Mouse (Mus musculus) lung, embryonic 15.5 days (tissue): ENCODE results near the gene Atp6v1d. TPM values are rescaled to one million over a fixed set of nuclear protein-coding genes. Genes with fewer than 3 reads are reported as not detected.
A peak's percentile ranks its signal among the peaks of the same experiment; 100 is the strongest.

Source experiments
- ATAC-seq: fragments of 200-750 bp; cut with Nextera tagmentation; 2 replicates; pipeline ENCODE4 v1.8.0; 2017; ENCODE audit warnings: moderate number of reproducible peaks, borderline replicate concordance; ENCODE audit not compliant: low FRiP score, low TSS enrichment; ENCODE audit errors: extremely low read depth
- H3K27ac ChIP-seq: fragments of 300-500 bp; sonication (generic); 2 replicates; pipeline ENCODE4 v1.5.1; 2015; ENCODE audit warnings: moderate library complexity, mild to moderate bottlenecking, inconsistent platforms
- H3K27me3 ChIP-seq: fragments of 300-500 bp; sonication (generic); 2 replicates; pipeline ENCODE4 v1.6.1; 2015; ENCODE audit warnings: inconsistent platforms
- H3K36me3 ChIP-seq: fragments of 300-500 bp; sonication (generic); 2 replicates; pipeline ENCODE4 v1.6.1; 2015; ENCODE audit warnings: inconsistent platforms
- H3K4me1 ChIP-seq: fragments of 300-500 bp; sonication (generic); 2 replicates; pipeline ENCODE4 v1.6.1; 2015; ENCODE audit warnings: inconsistent platforms
- H3K4me2 ChIP-seq: fragments of 300-500 bp; sonication (generic); 2 replicates; pipeline ENCODE4 v1.6.1; 2015; ENCODE audit warnings: inconsistent platforms, mild to moderate bottlenecking, moderate library complexity
- H3K4me3 ChIP-seq: fragments of 300-500 bp; sonication (generic); 2 replicates; pipeline ENCODE4 v1.5.1; 2015; ENCODE audit warnings: mild to moderate bottlenecking, inconsistent platforms
- H3K9ac ChIP-seq: fragments of 300-500 bp; sonication (generic); 2 replicates; pipeline ENCODE4 v1.6.1; 2015; ENCODE audit warnings: inconsistent platforms
- H3K9me3 ChIP-seq: fragments of 300-500 bp; sonication (generic); 2 replicates; pipeline ENCODE4 v1.6.1; 2016; ENCODE audit warnings: inconsistent platforms
- WGBS: fragments of 180-500 bp; shearing (Covaris S2); methylation state at CpG from one replicate; pipeline ENCODE4 v1.1.7; 2015; 5-methylcytosine and 5-hydroxymethylcytosine counted together
- polyA plus RNA-seq: library from polyadenylated mRNA; unstranded; fragments of >200 nt; fragmentation: Nextera tagmentation; extraction: Ambion mirVana; gene quantifications from 2 replicates; pipeline ENCODE4 v1.2.1, GENCODE M21; 2015

The Atp6v1d gene
- polyA plus RNA-seq, result 51.6 and 56.1 TPM in 2 replicates

DNA sequence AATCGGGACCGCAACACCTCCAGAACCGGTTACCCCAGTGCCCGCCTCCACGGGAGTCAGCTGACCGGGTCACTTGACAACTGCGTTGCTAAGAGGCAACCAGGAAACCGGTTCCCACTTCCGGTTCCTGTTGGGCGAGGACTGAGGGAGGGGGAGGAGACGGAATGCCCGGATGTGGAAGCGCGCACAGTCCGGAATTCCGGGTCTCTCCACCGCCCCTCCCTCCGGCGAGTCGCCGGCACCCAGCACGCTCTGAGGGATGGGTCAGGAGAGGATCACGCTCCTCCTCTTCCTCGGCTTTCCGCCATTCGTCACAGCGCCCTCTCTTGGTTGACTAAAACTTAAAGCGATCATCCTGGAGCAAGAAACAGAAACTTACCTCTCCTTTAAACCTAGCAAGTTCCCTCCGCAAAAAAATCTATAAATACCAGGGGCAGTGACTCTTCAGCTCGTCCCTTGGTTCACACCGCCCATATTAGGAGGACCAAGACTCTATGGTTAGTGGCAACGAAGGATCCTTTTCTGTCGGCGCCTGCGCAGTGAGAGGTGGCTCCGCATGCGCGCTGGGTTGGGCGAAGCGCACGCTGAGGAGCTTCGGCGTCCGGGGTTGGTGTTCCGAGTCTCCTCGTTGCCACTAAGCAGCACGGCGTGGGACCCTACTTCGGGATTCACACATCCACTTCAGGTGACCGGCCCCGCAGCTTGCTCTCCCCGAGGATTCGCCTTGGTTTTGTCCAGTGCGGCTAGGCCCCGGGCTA is at the start of gene Atp6v1d, which contains the start of gene Eif2s1:
TSS of gene Atp6v1d (minus strand) at position 143 of the 758 bp plus-strand sequence.
TSS of gene Eif2s1 (plus strand) at position 324 of the 758 bp plus-strand sequence.
- ATAC-seq, result peak; percentile 100
- Histone ChIP-seq H3K27me3 (no peaks in the 10 kb centered on the region), H3K27ac (peak within 1 kb of the TSS; percentile 91), H3K4me1 (peaks cover 24% of the 10 kb centered on the region), H3K4me2 (peak within 1 kb of the TSS; percentile 79), H3K4me3 (peak within 1 kb of the TSS; percentile 95), H3K36me3 (peaks cover 4% of the 10 kb centered on the region; the same call in 1 of the 2 replicates), H3K9ac (peak within 1 kb of the TSS; percentile 89), H3K9me3 (no peaks in the 10 kb centered on the region)
- WGBS, result under 1% methylated on average over 55 of the region's 55 CpGs

DNA sequence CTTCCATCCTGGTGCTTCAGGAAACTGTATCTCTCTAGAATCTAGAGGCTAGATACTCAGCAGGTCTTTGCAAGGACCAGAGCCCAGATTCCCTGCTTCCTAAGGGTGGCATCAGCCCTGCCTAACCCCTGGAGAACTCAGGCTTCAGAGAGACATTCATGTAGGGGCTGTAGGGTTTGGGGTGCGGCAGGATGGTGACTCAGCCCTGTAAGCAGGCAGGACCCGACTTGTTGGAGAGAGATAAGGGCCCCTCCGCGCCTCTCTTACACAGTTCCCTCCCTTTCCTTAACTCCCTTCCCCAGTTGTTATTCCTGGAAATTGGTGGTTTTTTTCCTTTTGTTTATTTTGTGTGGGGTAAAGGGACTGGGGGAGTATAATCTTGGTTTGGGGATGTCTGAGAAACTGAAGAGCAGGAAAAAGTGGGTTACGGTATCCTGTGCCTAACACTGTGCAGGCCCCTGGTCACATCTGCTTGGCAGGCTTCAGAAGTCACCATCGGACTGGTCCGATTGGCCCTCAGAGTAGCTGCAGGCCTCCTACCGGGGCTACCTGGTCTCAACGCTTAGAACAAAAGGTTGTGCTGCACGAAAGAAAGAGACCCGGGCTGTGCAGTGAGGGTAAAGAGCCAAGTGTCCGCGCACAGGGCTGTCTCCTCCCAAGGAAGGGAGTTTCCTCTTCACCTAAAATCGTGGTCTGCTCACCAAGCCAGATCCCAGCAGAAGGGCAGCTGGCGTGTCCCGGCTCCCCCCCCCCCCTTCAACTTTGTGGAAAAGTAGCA is 49.4 kb upstream of the Atp6v1d start:
- H3K36me3 ChIP-seq, result no peaks in the 10 kb centered on the region
- no peaks in the 10 kb centered on the region for H3K9me3 ChIP-seq
- peak overlapping the region; percentile 36 for H3K4me3 ChIP-seq
- H3K9ac ChIP-seq, result peak overlapping the region; percentile 31; the same call in 1 of the 2 replicates
- peaks cover 53% of the 10 kb centered on the region for H3K27me3 ChIP-seq
- H3K27ac ChIP-seq, result no peak overlapping the region
- WGBS, result 9% methylated on average over 16 of the region's 16 CpGs
- H3K4me1 ChIP-seq, result peaks cover 19% of the 10 kb centered on the region
- H3K4me2 ChIP-seq, result peak overlapping the region; percentile 80
- ATAC-seq, result no peak

DNA sequence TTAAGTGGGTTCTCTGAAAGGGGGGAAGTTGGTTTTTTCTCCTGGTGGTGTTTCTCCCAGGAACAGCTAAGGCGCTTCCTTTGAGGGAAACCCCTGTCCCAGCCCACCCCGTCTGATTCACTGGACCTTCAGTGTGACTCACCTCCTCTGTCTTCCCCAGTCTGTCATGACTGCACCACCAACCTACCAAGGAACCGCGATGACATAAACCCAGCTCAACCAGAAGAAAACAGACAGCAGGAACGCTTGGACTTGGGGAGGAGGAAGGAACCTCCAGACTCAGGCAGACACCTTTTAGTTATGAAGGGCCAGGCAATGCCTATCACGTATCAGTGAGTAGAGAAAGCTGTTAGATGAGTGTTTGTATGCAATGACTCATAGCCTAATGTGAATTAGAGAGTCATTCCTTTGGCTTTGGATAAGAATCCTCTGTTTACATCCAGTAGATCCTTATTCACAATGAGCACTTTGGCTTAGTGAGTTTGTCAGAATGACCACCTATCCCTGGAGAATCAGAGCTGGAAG is 46.7 kb upstream of the Atp6v1d start:
- Histone ChIP-seq H3K9ac (no peak overlapping the region), H3K9me3 (no peaks in the 10 kb centered on the region), H3K4me1 (peaks cover 19% of the 10 kb centered on the region), H3K27ac (no peak overlapping the region), H3K36me3 (no peaks in the 10 kb centered on the region), H3K4me2 (no peak overlapping the region), H3K4me3 (no peak overlapping the region), H3K27me3 (peaks cover 40% of the 10 kb centered on the region)
- no peak for ATAC-seq
- WGBS, result 56% methylated on average over 6 of the region's 6 CpGs

DNA sequence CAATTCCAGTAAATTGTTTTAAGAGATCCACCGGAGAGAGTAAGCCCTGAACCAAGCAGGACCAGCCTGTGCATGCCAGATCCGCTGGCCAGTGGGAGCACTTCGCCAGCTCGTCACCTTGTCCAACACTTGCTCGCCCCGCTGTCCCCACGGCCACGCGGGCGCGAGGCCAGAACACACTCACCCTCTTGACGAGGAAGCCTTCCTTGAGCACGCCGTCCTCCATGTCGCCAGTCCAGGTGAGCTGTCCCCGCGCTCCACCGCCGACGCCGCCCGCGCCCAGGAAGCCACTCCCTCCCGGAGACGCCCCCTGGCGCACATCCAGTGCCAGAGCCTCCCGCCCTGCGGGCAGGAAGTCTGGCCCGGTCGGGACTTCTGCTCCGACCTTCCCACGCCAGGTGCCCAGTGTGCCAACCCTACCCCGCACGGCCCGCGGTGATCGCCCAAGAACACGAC is 45.3 kb upstream of the Atp6v1d start, which contains the start of gene Plek2:
TSS of gene Plek2 (minus strand) at position 258 of the 456 bp plus-strand sequence.
- H3K9me3 ChIP-seq, result no peaks in the 10 kb centered on the region
- peak; percentile 51 for ATAC-seq
- peak within 1 kb of the TSS; percentile 86 for H3K4me2 ChIP-seq
- WGBS, result 2% methylated on average over 38 of the region's 38 CpGs
- H3K36me3 ChIP-seq, result no peaks in the 10 kb centered on the region
- H3K27ac ChIP-seq, result no peak within 1 kb of the TSS
- peak within 1 kb of the TSS; percentile 25; the same call in 1 of the 2 replicates for H3K9ac ChIP-seq
- peaks cover 14% of the 10 kb centered on the region for H3K4me1 ChIP-seq
- peaks cover 28% of the 10 kb centered on the region for H3K27me3 ChIP-seq
- H3K4me3 ChIP-seq, result peak within 1 kb of the TSS; percentile 44

DNA sequence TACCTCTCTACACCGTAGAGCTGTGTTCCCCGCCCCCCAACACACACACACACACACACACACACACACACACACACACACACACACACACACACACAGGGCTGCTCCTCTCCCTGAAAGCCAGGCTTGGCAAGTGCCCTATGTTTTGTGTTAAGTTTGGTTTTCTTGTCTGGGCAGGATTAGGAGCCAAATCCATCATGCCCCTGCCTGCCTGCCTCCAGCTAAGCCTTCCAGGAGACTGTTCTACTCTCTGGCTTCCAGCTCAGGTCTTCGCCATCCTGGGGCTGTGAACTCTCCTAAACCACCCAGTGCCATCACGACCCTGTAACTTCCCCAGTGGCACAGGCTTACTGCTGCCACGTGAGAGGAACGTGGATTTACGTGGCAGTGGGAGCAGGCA is 43.1 kb upstream of the Atp6v1d start:
- no peak overlapping the region for H3K4me2 ChIP-seq
- H3K4me1 ChIP-seq, result 0 out of 2 replicates have a peak, but pooled peaks cover 6% of the 10 kb centered on the region
- H3K9me3 ChIP-seq, result no peaks in the 10 kb centered on the region
- no peaks in the 10 kb centered on the region for H3K36me3 ChIP-seq
- H3K9ac ChIP-seq, result no peak overlapping the region
- H3K4me3 ChIP-seq, result no peak overlapping the region
- WGBS, result 84% methylated on average over 6 of the region's 7 CpGs
- ATAC-seq, result no peak
- peaks cover 11% of the 10 kb centered on the region for H3K27me3 ChIP-seq
- H3K27ac ChIP-seq, result no peak overlapping the region

DNA sequence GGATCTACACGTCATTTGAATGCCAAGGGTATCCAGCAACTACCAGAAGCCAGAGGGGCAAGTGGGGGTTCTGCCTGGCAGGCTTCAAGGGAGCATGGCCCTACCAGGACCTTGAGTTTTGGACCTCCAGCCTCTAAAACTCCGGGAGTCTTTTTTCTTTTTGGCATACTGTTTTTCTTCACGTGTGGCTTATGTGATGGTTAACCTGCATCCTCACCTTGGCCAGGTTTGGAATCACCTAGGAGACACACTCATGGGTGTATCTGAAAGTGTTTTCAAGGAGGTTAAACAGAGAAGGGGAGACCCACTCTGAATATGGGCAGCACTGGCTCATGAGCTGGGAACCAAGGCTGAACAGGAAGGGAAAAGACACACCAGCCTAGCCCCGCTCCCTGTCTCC is 41.9 kb upstream of the Atp6v1d start:
- Histone ChIP-seq H3K27ac (no peak overlapping the region), H3K9me3 (no peaks in the 10 kb centered on the region), H3K27me3 (peaks cover 11% of the 10 kb centered on the region), H3K36me3 (no peaks in the 10 kb centered on the region), H3K9ac (no peak overlapping the region), H3K4me1 (0 out of 2 replicates have a peak, but pooled peaks cover 6% of the 10 kb centered on the region), H3K4me2 (no peak overlapping the region), H3K4me3 (no peak overlapping the region)
- ATAC-seq, result no peak
- 73% methylated on average over 4 of the region's 4 CpGs for WGBS

DNA sequence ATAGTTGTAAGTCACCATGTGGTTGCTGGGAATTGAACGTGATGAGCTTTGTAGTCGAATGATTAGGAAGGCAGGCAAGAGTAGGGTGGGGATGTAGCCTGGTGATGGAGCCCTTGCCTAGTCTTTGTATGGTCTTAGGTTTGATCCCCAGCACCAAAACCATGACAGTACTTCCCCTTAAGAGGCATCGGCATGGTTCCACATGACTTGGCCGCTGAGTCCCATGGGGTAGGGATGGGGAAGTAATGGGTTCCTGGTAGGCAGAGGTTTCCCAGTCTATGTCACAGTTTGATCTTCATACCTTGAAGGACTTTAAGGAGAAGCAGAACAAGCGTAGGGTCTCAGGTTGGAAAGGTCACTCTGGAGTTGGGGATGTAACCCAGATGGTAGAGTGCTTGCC is 40.0 kb upstream of the Atp6v1d start:
- H3K27me3 ChIP-seq, result no peaks in the 10 kb centered on the region
- H3K4me1 ChIP-seq, result no peaks in the 10 kb centered on the region
- H3K36me3 ChIP-seq, result no peaks in the 10 kb centered on the region
- ATAC-seq, result no peak
- H3K4me2 ChIP-seq, result no peak overlapping the region
- H3K9ac ChIP-seq, result no peak overlapping the region
- H3K4me3 ChIP-seq, result no peak overlapping the region
- H3K9me3 ChIP-seq, result no peaks in the 10 kb centered on the region
- WGBS, result 84% methylated on average over 5 of the region's 5 CpGs
- no peak overlapping the region for H3K27ac ChIP-seq

DNA sequence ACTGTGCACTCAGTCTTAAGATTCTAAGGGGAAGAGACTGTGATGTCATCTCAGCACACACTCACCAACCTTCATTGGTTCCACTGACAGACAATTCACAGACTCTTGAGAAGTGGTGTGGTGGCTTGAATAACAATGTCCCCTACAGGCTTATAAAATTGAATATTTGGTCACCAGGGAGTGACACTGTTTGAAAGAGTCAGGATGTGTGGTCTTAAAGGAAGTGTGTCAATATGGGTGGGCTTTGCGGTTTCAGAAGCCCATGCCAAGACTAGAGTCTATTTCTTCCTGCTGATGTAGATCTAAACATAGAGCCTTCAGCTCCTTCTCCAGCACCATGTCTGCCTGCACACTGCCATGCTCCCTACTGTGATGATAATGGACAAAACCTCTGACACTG is 36.4 kb upstream of the Atp6v1d start:
- no peaks in the 10 kb centered on the region for H3K9me3 ChIP-seq
- WGBS, result 89% methylated on average over 1 of the region's 1 CpGs

DNA sequence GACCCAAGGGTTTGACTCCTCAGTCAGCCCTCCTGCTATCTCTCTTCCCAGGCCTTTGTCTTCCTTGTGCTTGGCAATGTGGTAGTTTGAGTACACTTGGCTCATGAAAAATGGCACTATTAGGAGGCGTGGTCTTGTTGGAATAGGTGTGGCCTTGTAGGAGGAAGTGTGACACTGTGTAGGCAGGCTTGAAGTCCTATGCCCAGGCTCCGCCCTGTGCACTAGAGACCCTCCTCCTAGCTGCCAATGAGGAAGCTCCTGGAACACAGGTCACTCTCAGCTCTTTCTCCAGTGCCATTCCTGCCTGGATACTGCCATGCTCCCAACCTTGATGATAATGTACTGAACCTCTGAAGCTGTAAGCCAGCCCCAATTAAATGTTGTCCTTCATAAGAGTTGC is 29.7 kb upstream of the Atp6v1d start:
- Histone ChIP-seq H3K27me3 (no peaks in the 10 kb centered on the region), H3K9me3 (no peaks in the 10 kb centered on the region), H3K27ac (no peak overlapping the region), H3K9ac (no peak overlapping the region), H3K4me1 (0 out of 2 replicates have a peak, but pooled peaks cover 3% of the 10 kb centered on the region), H3K36me3 (peaks cover 8% of the 10 kb centered on the region; the same call in 1 of the 2 replicates), H3K4me3 (no peak overlapping the region), H3K4me2 (no peak overlapping the region)
- 80% methylated on average over 2 of the region's 2 CpGs for WGBS
- ATAC-seq, result no peak

More for the DNA sequence above, 36.4 kb upstream of the Atp6v1d start:
- H3K4me3 ChIP-seq, result no peak overlapping the region
- no peaks in the 10 kb centered on the region for H3K36me3 ChIP-seq
- H3K4me1 ChIP-seq, result no peaks in the 10 kb centered on the region
- H3K9ac ChIP-seq, result no peak overlapping the region
- no peaks in the 10 kb centered on the region for H3K27me3 ChIP-seq
- H3K27ac ChIP-seq, result no peak overlapping the region
- H3K4me2 ChIP-seq, result no peak overlapping the region
- ATAC-seq, result no peak

DNA sequence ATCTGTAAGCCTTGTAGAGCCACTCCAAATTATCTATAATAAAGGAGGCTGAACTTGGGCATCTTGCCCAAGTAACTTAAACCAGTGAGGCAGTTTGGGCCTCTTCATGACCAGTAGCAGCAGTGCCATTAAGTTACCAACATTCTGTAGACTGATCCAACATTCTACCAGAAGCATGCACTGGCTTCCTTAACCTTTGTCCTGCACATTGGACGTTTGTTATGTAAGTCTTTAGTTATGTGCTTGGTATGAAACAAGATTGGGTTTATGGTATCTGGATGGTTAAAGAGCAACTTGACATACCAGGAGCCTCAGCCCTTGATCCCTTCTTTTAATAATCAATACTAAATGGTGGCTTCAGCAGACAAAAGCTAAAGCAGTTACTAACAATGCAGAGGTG is 28.6 kb upstream of the Atp6v1d start:
- H3K9ac ChIP-seq, result no peak overlapping the region
- H3K27me3 ChIP-seq, result no peaks in the 10 kb centered on the region
- H3K9me3 ChIP-seq, result no peaks in the 10 kb centered on the region
- H3K4me1 ChIP-seq, result 0 out of 2 replicates have a peak, but pooled peaks cover 3% of the 10 kb centered on the region
- 53% methylated on average over 1 of the region's 1 CpGs for WGBS
- peaks cover 17% of the 10 kb centered on the region for H3K36me3 ChIP-seq
- H3K27ac ChIP-seq, result no peak overlapping the region
- no peak for ATAC-seq
- H3K4me3 ChIP-seq, result no peak overlapping the region
- H3K4me2 ChIP-seq, result no peak overlapping the region

DNA sequence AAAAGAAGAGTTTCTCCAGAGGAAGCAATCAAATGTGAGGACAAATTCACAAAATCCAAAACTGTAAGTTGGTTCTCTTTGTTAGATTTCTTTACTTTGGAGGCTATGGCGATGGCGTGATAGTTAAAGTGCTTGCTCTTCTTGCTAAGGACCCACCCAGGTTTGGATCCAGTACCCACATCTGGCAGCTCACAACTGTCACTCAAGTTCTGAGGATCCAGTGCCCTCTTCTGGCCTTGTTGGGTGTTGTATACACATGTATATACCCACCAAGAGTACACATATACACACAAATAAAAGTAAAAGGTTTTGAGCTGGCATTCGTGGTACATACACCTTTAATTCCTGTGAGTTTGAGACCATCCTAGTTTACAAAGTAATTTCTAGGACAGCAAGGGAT is 13.1 kb upstream of the Atp6v1d start:
- Histone ChIP-seq H3K27ac (no peak overlapping the region), H3K9me3 (no peaks in the 10 kb centered on the region), H3K4me1 (no peaks in the 10 kb centered on the region), H3K27me3 (no peaks in the 10 kb centered on the region), H3K4me2 (no peak overlapping the region), H3K36me3 (peaks cover 54% of the 10 kb centered on the region), H3K9ac (no peak overlapping the region), H3K4me3 (no peak overlapping the region)
- no peak for ATAC-seq
- WGBS, result 96% methylated on average over 3 of the region's 3 CpGs
